Mouse (Mus musculus): ENCODE data around the gene Stxbp2. TPM values are rescaled to one million over a fixed set of nuclear protein-coding genes. Genes with fewer than 3 reads are reported as not detected.

Stxbp2 gene
- total RNA-seq, 2 experiments from 2014 or later, result 4.3 to 9.3 TPM

GRCm38 (mm10) chr8:3682435-3682834 lies 51.7 kb downstream of the Stxbp2 start:
- no peak for DNase-seq

- DNase-seq, result no peak
Measured at GRCm38 (mm10) chr8:3683408-3684176, 52.8 kb downstream of the Stxbp2 start.

- no peak for DNase-seq
Measured at GRCm38 (mm10) chr8:3684530-3684929, 53.8 kb downstream of the Stxbp2 start.

GRCm38 (mm10) chr8:3685422-3685821 lies 54.7 kb downstream of the Stxbp2 start:
- DNase-seq, result no peak

GRCm38 (mm10) chr8:3687537-3687936 lies 56.8 kb downstream of the Stxbp2 start:
- DNase-seq, result no peak

GRCm38 (mm10) chr8:3690774-3691173 lies 60.0 kb downstream of the Stxbp2 start:
- DNase-seq, result no peak

Other genes starting within 250 kb of the Stxbp2 start
- gene Arhgef18, start 237.9 kb upstream of the Stxbp2 start, total RNA-seq (2021), result 10 to 100 TPM; 17.5 to 20.4 TPM
- 1 to 10 TPM; 3.6 to 4.2 TPM for gene Pex11g, start 163.3 kb upstream of the Stxbp2 start, total RNA-seq (2021)
- gene Tex45, start 160.1 kb upstream of the Stxbp2 start, total RNA-seq (2021), result not detected
- 10 to 100 TPM; 29.4 to 30.5 TPM for gene Zfp358, start 137.8 kb upstream of the Stxbp2 start, total RNA-seq (2021)
- gene Mcoln1, start 130.5 kb upstream of the Stxbp2 start, total RNA-seq (2021), result 10 to 100 TPM; 17.8 to 21.0 TPM
- gene Pnpla6, start 115.6 kb upstream of the Stxbp2 start, total RNA-seq (2021), result 10 to 100 TPM in 1 of 2 experiments, 1 to 10 TPM in 1; 8.1 to 10.2 TPM
- under 1 TPM; 0.22 to 0.49 TPM for gene C330021F23Rik, start 63.0 kb upstream of the Stxbp2 start, total RNA-seq (2021)
- gene Camsap3, start 43.7 kb upstream of the Stxbp2 start, total RNA-seq (2021), result 1 to 10 TPM; 1.2 to 1.6 TPM
- gene Xab2, start 9.6 kb upstream of the Stxbp2 start, total RNA-seq (2021), result 10 to 100 TPM; 14.0 to 20.3 TPM
- 10 to 100 TPM; 75.5 to 95.8 TPM for gene Pet100, start 9.4 kb upstream of the Stxbp2 start, total RNA-seq (2021)
- gene Pcp2, start 5.4 kb upstream of the Stxbp2 start, total RNA-seq (2021), result not detected
- 10 to 100 TPM in 1 of 2 experiments, 1 to 10 TPM in 1; 5.1 to 17.7 TPM for gene Retn, start 24.8 kb downstream of the Stxbp2 start, total RNA-seq (2021)
- gene Mcemp1, start 34.8 kb downstream of the Stxbp2 start, total RNA-seq (2021), result under 1 TPM; 0.30 to 0.49 TPM
- gene Fcor, start 41.4 kb downstream of the Stxbp2 start, total RNA-seq (2021), result 1 to 10 TPM in 1 of 2 experiments, under 1 TPM in 1; 0.82 to 7.1 TPM
- 10 to 100 TPM; 20.0 to 21.2 TPM for gene Trappc5, start 45.3 kb downstream of the Stxbp2 start, total RNA-seq (2021)
- gene Fcer2a, start 63.2 kb downstream of the Stxbp2 start, total RNA-seq (2021), result 1 to 10 TPM in 1 of 2 experiments, not detected in 1; 3.4 TPM
- gene Clec4g, start 89.7 kb downstream of the Stxbp2 start, total RNA-seq (2021), result 1 to 10 TPM in 1 of 2 experiments, under 1 TPM in 1; 0.47 to 1.0 TPM
- under 1 TPM; 0.82 to 0.87 TPM for gene Cd209a, start 118.0 kb downstream of the Stxbp2 start, total RNA-seq (2021)
- not detected for gene Cd209e, start 223.4 kb downstream of the Stxbp2 start, total RNA-seq (2021)
- 1 to 10 TPM; 1.5 TPM for gene Cd209d, start 247.6 kb downstream of the Stxbp2 start, total RNA-seq (2021)